Mouse (Mus musculus) liver, adult 2 months (tissue): Measurements from ENCODE around the gene Il4i1.

ENCODE experiments used
- CTCF ChIP-seq: fragments of 200-500 bp; IDR thresholded peaks from 2 replicates; pipeline ENCODE4 v1.5.1; 2011; ENCODE audit warnings: low read depth, low read length, control low read depth
- POLR2A ChIP-seq: fragments of 200-500 bp; IDR thresholded peaks from 2 replicates; pipeline ENCODE4 v1.6.1; 2011; ENCODE audit warnings: low read length, control low read depth; ENCODE audit not compliant: insufficient read depth; ENCODE audit errors: extremely low read depth

DNA sequence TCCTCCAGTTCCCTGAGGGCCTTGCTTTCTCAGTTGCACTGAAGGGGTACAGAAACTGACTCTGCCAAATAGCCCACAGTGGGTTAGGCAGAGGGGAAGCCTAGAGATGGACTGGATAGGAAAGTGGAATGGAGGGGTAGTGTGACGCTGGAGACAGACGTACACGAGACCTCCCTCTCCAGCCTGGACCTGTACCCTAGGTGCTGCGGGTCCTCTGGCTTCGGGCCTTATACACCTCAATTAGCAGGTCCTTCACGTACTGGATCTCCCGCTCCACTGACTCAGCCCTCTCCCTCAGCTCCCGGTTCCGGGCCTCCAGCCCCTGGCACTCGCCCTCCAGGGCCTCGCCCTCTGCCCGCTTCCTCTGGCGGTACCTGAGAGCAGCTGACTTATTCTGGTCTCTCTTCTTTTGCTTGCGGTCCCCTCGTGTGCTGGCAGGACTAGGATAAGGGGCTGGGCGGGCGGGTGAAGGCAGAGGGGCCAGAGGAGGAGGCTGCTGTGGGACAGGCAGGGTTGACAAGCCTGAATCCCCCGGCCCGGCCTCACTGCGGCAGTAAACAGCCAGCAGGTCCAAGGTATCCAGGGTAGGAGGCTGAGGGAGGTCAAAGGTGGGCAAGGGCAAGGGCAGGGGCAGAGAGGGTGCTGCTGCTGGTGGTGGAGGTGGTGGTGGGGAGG is 3.4 kb upstream of the Il4i1 start:
- TF ChIP-seq CTCF (no peak), POLR2A (no peak)
